Mouse (Mus musculus) embryonic facial prominence, embryonic 10.5 days (tissue): ENCODE measurements around the gene Mrps31. TPM values are rescaled to one million over a fixed set of nuclear protein-coding genes. Genes with fewer than 3 reads are reported as not detected.
A peak's percentile ranks its signal among the peaks of the same experiment; 100 is the strongest.

Experiments
- DNase-seq: peaks from one replicate; pipeline ENCODE4 v3.0.0-alpha.2; 2017; ENCODE audit warnings: low spot score
- H3K27ac ChIP-seq: fragments of 300-500 bp; sonication (generic); replicated peaks from 2 replicates; pipeline ENCODE4 v1.5.1; 2016; ENCODE audit warnings: mild to moderate bottlenecking
- H3K27me3 ChIP-seq: fragments of 300-500 bp; sonication (generic); replicated peaks from 2 replicates; pipeline ENCODE4 v1.6.1; 2016; ENCODE audit warnings: low read depth, mild to moderate bottlenecking; ENCODE audit not compliant: poor library complexity, severe bottlenecking
- H3K36me3 ChIP-seq: fragments of 300-500 bp; sonication (generic); replicated peaks from 2 replicates; pipeline ENCODE4 v1.6.1; 2016; ENCODE audit warnings: mild to moderate bottlenecking, moderate library complexity
- H3K4me1 ChIP-seq: fragments of 300-500 bp; sonication (generic); 2 replicates; pipeline ENCODE4 v1.6.1; 2016
- H3K4me3 ChIP-seq: fragments of 300-500 bp; sonication (generic); 2 replicates; pipeline ENCODE4 v1.5.1; 2016; ENCODE audit warnings: mild to moderate bottlenecking, moderate library complexity
- H3K9me3 ChIP-seq: fragments of 300-500 bp; sonication (generic); 2 replicates; pipeline ENCODE4 v1.6.1; 2016; ENCODE audit warnings: mild to moderate bottlenecking
- WGBS: fragments of 180-500 bp; shearing (Covaris S2); methylation state at CpG from one replicate; pipeline ENCODE4 v1.1.7; 2016; 5-methylcytosine and 5-hydroxymethylcytosine counted together
- polyA plus RNA-seq: library from polyadenylated mRNA; unstranded; fragments of >200 nt; fragmentation: Nextera tagmentation; extraction: Ambion mirVana; gene quantifications from 2 replicates; pipeline ENCODE4 v1.2.1, GENCODE M21; 2016

Gene Mrps31
- polyA plus RNA-seq, 1 experiment from 2014 or later: 42.4 TPM

DNA sequence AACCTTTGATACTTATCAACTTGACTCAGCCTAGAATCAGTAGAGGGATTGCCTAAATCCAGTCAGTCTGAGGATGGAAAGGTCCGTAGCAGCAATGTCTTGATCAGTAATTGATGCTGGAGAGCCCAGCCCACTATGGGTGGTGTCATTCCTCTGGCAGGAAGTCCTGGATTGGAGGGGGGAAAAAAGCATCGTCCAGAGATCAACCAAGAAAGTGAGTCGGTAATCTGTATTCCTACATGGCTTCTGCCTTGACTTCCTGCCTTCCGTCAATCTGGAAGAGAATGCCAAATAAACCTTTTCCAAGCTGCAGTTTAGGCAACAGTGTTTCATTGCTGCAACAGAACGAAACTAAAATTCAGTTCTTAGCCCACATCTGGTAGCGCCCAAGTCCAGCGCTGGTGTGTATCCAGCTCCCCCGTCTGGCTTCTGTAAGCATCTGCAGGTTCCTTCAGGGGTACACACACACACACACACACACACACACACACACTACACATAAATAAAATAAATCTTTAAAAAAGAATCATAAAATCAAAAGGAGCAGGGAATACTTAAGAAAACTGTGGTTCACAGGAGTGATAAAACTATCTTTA lies 11.8 kb upstream of the Mrps31 start:
- peaks cover 6% of the 10 kb centered on the region for H3K4me1 ChIP-seq
- H3K27ac ChIP-seq: peak overlapping the region; percentile 91
- no peak for DNase-seq
- peak overlapping the region; percentile 85 for H3K4me3 ChIP-seq
- H3K36me3 ChIP-seq: 0 out of 2 replicates have a peak, but pooled peaks cover 9% of the 10 kb centered on the region
- H3K27me3 ChIP-seq: no peaks in the 10 kb centered on the region
- 87% methylated on average over 8 of the region's 8 CpGs for WGBS
- H3K9me3 ChIP-seq: no peaks in the 10 kb centered on the region

DNA sequence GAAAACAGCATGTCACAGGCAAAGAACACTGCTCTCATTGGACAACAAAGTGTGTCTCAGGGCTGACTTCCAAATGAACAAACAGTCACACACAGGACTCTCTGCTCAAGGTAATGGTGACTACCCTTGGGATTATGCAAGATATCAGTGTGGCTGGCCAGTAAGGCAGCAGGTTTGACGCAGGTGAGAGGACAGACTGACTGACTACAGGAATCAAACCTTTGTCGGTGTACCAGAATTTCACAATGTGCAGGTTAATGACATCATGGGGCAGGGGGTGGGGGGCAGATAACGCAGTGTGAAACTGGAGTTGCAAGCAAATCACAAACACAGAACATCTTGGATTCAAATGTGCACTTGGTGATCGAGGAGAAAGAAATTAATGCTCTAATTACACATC lies 10.6 kb upstream of the Mrps31 start:
- Histone ChIP-seq H3K9me3 (no peaks in the 10 kb centered on the region), H3K27ac (no peak overlapping the region), H3K36me3 (no peaks in the 10 kb centered on the region), H3K27me3 (no peaks in the 10 kb centered on the region), H3K4me1 (peaks cover 6% of the 10 kb centered on the region), H3K4me3 (no peak overlapping the region)
- no peak for DNase-seq
- WGBS: 86% methylated on average over 4 of the region's 4 CpGs

DNA sequence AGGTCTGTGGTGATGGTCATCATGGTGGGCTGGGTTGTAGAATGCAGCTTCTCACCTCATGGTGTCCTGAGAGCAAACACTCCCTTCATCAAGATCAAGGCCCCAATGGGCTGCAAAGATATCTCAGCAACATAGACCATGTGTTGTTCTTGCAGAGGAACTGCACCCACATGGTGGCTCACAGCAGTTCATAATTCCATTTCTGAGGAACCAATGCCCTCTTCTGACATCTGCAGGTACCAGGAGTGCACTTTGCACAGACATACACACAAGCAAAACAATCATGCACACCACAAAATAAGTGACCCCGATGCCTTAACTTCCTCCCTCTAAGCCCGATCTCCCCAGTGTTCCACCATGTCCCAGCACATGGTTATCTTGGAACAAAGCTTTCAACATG lies 7.9 kb upstream of the Mrps31 start:
- 93% methylated on average over 2 of the region's 2 CpGs for WGBS
- no peak overlapping the region for H3K27ac ChIP-seq
- no peak for DNase-seq
- H3K4me1 ChIP-seq: peaks cover 6% of the 10 kb centered on the region
- H3K27me3 ChIP-seq: no peaks in the 10 kb centered on the region
- no peaks in the 10 kb centered on the region for H3K36me3 ChIP-seq
- H3K9me3 ChIP-seq: no peaks in the 10 kb centered on the region
- no peak overlapping the region for H3K4me3 ChIP-seq

DNA sequence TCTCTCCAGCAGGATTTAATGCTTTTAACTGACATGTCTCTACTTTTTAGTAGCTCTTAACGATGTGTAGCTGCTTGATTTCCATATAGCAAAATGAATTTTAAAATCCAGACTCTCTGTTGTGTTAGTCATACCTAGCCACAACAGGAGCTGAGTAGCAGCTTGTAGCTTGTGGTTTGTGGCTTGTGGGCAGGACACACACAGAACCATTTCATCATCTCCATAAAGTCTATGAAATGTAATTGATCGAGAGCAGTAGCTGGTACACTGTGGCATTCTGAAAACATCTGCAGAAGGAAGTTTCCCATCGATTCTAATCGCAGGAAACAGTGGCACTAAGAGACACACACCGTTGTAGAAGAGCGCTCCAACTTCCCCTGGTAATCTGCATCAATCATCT lies 5.4 kb upstream of the Mrps31 start:
- Histone ChIP-seq H3K27ac (no peak overlapping the region), H3K9me3 (no peaks in the 10 kb centered on the region), H3K36me3 (no peaks in the 10 kb centered on the region), H3K4me1 (peaks cover 3% of the 10 kb centered on the region; the same call in 1 of the 2 replicates), H3K4me3 (no peak overlapping the region), H3K27me3 (no peaks in the 10 kb centered on the region)
- no peak for DNase-seq
- WGBS: 75% methylated on average over 6 of the region's 6 CpGs

DNA sequence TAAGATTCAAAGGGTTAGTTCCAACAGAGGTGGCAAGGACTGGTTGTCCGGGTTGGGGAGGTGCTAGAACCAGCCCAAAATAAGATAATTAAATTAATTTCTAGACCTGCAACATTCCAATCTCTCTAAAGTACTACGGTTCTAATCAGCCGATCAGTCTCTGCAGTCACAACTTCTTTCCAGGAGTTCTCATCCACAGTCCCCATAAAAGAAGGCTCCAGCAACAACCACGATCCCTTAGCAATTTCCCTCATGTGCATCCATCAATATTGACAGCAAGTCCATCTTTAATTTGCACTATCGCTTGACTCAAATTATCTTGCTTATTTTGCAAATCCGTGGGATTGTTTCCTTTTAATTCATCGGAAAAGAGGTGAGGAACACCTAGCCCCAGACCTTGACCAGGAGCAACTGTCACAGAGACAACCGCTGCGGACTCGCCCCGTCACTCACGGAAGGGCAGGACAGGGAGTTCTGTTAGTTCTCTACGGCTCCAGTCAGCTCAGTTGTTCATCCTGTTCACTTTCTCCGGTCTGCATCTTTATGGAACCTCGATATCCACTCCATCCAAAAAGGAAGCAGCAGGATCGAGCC lies 376 bp upstream of the Mrps31 start:
- 18% methylated on average over 16 of the region's 16 CpGs for WGBS
- Histone ChIP-seq H3K36me3 (peaks cover 12% of the 10 kb centered on the region), H3K27ac (peak overlapping the region; percentile 89), H3K9me3 (no peaks in the 10 kb centered on the region), H3K27me3 (no peaks in the 10 kb centered on the region), H3K4me3 (peak overlapping the region; percentile 90), H3K4me1 (peaks cover 10% of the 10 kb centered on the region)
- DNase-seq: no peak

DNA sequence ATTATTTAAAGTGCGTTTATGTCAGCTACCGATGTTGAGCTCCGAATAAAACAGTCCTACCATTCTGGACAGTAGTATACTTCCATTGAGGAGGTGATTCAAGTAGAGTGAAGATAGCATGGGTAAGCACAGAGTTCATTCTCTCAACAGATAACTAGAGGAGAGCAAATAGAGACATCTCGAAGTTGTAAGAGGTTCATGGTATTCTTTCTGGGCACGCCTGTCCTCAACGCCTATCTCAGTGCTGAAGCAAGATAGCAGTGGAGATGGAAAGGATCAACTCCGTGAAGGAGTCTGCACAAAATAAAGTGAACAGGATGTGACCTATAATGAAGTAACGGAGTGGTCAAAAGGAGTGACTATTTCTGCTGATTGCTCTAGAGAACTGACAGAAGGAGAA lies 810 bp downstream of the Mrps31 start:
- H3K9me3 ChIP-seq: no peaks in the 10 kb centered on the region
- H3K4me1 ChIP-seq: peaks cover 10% of the 10 kb centered on the region
- peaks cover 24% of the 10 kb centered on the region for H3K36me3 ChIP-seq
- H3K27ac ChIP-seq: peak overlapping the region; percentile 89
- H3K4me3 ChIP-seq: peak overlapping the region; percentile 90
- no peaks in the 10 kb centered on the region for H3K27me3 ChIP-seq
- 27% methylated on average over 8 of the region's 8 CpGs for WGBS
- no peak for DNase-seq

Other genes with a start within 250 kb of the Mrps31 start
- gene Nek3, start 244.9 kb upstream of the Mrps31 start, polyA plus RNA-seq: 6.8 and 7.3 TPM in 2 replicates
- 48.6 and 51.9 TPM in 2 replicates for gene Ckap2, start 225.5 kb upstream of the Mrps31 start, polyA plus RNA-seq
- gene Vps36, start 218.6 kb upstream of the Mrps31 start, polyA plus RNA-seq: 41.7 and 44.5 TPM in 2 replicates
- gene Thsd1, start 184.0 kb upstream of the Mrps31 start, polyA plus RNA-seq: 9.8 and 10.5 TPM in 2 replicates
- not detected in 2 replicates for gene Tpte, start 127.9 kb upstream of the Mrps31 start, polyA plus RNA-seq
- gene Slc25a15, start 12.8 kb upstream of the Mrps31 start, polyA plus RNA-seq: 16.3 and 18.0 TPM in 2 replicates